Mouse (Mus musculus): ENCODE measurements at regions not wholly inside any gene's neighbourhood (a gene's known extent, or its start where the extent isn't known, plus 50 kb on each side); places are given as distances from the start of the nearest gene placed in this dataset.

DNA sequence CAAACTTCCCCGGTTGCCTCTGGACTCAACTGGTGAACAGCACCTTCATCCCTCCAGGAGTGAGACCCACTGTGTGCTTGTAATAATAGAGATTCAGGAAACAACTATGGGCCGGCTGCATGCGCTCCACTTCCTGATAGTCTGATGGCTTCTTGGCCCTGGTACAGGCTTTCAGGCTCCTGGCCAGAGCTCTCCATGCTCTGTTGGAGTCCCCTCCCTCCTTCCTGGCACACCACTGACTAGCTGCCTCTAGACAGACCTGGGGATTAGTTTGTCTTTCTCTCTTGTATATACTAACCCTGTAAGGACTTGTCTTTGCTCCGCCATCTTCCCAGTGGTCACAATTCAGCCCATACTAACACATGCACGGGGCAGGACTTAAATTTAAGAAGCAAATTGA is 63.9 kb upstream of the Lef1 start:
- TF ChIP-seq POLR2A (IDR thresholded peaks at IDR 0.05; ENCODE audit: borderline replicate concordance, insufficient read depth, low read length) (no peak), CTCF (IDR thresholded peaks at IDR 0.05; ENCODE audit: borderline replicate concordance, insufficient read depth, low read depth, low read length) (no peak)
